Mouse (Mus musculus) layer of hippocampus, adult 2 months (tissue): Measurements from ENCODE around the gene Alyref. TPM values are rescaled to one million over a fixed set of nuclear protein-coding genes. Genes with fewer than 3 reads are reported as not detected.

Experiments used
- DNase-seq, 2 experiments: peaks; one replicate each; pipeline ENCODE4 v3.0.0; 2022; ENCODE audit warnings: low spot score in 2 of 2
- H3K27ac ChIP-seq: fragments of 200-600 bp; 2 replicates; pipeline ENCODE4 v1.8.1; 2022
- H3K4me3 ChIP-seq: fragments of 200-600 bp; 2 replicates; pipeline ENCODE4 v1.8.1; 2022; ENCODE audit warnings: mild to moderate bottlenecking
- CTCF ChIP-seq: fragments of 200-600 bp; conservative IDR thresholded peaks from 2 replicates; pipeline ENCODE4 v1.8.1; 2022; ENCODE audit warnings: antibody characterized with exemption, mild to moderate bottlenecking, moderate library complexity
- long read RNA-seq, 2 experiments: library from polyadenylated mRNA; stranded (forward); transcript quantifications; one replicate each; pipeline ENCODE4 v2.0.0; 2021; ENCODE audit warnings: borderline mapping rate in 2 of 2
- total RNA-seq, 2 experiments: library from RNA; stranded (reverse); gene quantifications; 2 replicates each; pipeline ENCODE4 v1.2.3; 2021

Gene Alyref
- 10 to 100 TPM; 58.0 to 66.8 TPM for total RNA-seq
- long read RNA-seq, experiment 1, transcript Alyref-201 (6 exons, 3,527 nt): major isoform, 59 of 61 reads
- long read RNA-seq, experiment 1, partial matches to known transcripts: 2 of 61 reads
- long read RNA-seq, experiment 1, other reads (novel, unspliced or antisense): 0 of 61 reads
- long read RNA-seq, experiment 2, transcript Alyref-201 (6 exons, 3,527 nt): major isoform, 62 of 67 reads
- long read RNA-seq, experiment 2, partial matches to known transcripts: 2 of 67 reads
- long read RNA-seq, experiment 2, other reads (novel, unspliced or antisense): 3 of 67 reads

DNA sequence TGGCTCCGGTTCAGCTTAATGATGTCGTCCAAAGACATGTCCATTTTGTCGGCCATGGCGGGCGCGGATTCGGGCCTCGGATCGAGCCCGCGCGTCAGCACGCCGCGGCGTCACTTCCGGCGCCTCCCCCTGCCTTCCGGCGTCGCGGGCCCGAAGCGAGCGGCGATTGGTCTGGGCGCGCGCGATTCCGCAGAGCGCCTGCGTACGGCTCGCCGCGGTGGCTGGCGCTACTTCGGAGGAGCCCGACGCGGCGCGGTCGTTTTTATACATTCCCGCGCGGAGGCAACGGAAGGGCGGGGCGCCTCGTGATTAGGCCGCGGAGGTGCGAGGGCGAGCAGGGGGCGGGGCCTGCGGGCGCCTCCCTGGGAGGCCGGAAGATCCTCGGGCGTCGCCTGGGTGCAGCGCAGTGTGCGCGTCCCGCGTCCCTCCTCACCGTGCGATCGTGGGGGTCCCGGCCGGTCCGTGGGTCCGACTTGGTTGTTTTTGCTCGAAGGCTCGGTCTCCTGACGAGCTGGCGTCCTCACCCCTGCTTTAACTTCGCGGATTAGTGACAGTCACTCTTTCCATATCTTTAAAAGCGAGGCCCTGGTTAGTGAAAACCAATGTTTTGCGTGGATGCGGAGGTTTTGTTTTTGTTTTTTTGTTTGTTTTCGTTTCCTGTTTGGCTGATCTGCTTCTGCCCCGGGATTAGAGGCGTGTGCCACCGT, at the start of gene Alyref, which contains the start of gene Anapc11:
Gene Alyref, minus strand, starts transcription at position 83 of the 707 bp plus-strand sequence.
Gene Anapc11, plus strand, starts transcription at position 139 of the 707 bp plus-strand sequence.
- peak; percentile 90 to 93 for DNase-seq
- Histone ChIP-seq H3K4me3 (peak within 1 kb of the TSS; percentile 78), H3K27ac (peak within 1 kb of the TSS; percentile 88)
- peak; percentile 28; the same call in 1 of the 2 replicates for TF ChIP-seq CTCF

- no peak for DNase-seq
- no peak for TF ChIP-seq CTCF
- peak overlapping the region; percentile 54 for H3K4me3 ChIP-seq
- peak overlapping the region; percentile 97 for H3K27ac ChIP-seq
Observed at GRCm38 (mm10) chr11:120647047-120647830, 49.1 kb upstream of the Alyref start.

DNA sequence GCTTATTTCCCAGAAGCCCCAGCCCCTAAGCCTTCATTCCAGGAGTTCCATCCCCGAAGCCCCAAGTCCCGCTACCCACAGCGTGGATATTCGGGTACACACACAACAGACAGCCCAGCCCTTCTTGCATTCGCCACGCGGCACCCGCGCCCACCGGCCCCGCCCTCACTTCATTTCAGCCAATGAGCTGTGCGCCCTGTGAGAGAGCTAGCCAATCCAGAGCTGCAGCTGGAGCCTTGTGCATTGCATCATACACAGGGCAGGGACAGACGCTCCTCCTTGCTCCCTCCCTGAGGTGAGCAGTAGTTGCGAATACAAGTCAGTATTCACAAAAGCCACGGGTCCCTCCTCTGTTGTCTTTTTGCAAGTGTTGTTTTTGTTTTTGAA, 45.4 kb upstream of the Alyref start, which contains the start of gene Pycr1:
Gene Pycr1, minus strand, starts transcription at position 169 of the 387 bp plus-strand sequence.
- H3K27ac ChIP-seq: no peak within 1 kb of the TSS
- DNase-seq: peak; percentile 92 to 94
- peak within 1 kb of the TSS; percentile 55 for H3K4me3 ChIP-seq
- no peak for TF ChIP-seq CTCF

- Histone ChIP-seq H3K27ac (no peak overlapping the region), H3K4me3 (peak overlapping the region; percentile 55)
- TF ChIP-seq CTCF: no peak
- DNase-seq: no peak
Observed at GRCm38 (mm10) chr11:120642939-120643600, 44.9 kb upstream of the Alyref start.

- DNase-seq: no peak
- Histone ChIP-seq H3K27ac (no peak overlapping the region), H3K4me3 (no peak overlapping the region)
- TF ChIP-seq CTCF: no peak
Observed at GRCm38 (mm10) chr11:120641869-120642268, 43.7 kb upstream of the Alyref start.

DNA sequence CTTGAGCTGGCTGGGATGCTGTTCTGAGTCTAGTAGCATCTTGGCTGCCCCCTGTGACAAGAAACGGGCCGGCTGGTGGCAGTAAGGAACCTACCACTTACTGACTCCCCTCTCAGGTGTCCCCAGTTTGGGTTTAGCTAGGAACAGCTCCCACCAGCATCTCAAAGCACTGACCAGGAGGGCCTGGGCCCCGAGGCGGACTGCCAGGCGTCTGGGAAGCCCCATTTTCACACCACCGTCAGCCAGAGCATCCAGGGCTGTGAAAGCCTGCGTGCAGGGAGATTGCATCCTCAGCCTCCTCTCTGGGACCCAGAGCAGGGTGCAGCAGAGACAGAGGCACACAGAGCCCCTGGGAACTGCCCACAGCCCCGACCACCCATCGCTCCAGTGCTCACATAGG, 43.1 kb upstream of the Alyref start:
- TF ChIP-seq CTCF: no peak
- no peak for DNase-seq
- H3K27ac ChIP-seq: no peak overlapping the region
- no peak overlapping the region for H3K4me3 ChIP-seq

- no peak for DNase-seq
- Histone ChIP-seq H3K4me3 (no peak overlapping the region), H3K27ac (no peak overlapping the region)
- TF ChIP-seq CTCF: no peak
Observed at GRCm38 (mm10) chr11:120634810-120635209, 36.6 kb upstream of the Alyref start.

DNA sequence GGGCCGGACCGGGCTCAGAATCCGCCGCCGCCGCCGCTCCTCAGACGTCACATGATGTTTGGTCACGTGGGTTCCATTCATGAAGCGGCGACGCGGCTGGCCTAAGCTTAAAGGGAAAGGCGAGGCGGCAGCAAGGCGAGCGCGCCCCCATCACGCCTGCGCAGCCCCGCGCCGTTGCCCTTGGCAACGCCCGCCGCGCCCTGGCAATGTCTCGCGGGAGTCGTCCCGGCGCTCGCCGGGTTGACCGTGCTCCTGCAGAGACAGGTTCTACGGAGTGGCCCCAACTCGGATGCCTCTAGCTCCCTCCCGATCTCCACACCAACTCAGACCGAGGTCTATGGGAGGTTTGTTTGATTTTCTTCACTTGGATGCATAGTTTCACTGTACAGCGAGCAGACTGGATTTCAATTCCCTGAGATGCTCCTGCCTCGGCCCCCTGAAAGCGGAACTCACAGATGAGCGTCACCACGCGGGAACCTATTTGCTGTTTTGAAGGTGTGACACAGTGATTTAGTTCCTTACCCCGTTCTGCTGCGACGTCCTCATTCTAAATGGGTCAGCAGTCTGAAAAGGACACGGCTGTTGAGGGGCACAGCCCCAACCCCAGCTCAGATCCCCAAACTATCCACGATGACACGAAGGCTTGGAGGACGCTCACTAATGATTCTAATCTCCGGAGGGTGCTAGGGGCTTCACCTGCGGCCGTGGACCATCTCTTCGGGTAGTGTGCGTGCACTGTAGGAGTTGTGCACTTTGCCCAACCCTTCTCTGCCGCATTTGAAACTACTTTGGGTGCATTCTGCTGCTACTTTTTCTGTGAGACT, 35.6 kb upstream of the Alyref start, which contains the start of gene Mafg:
Gene Mafg, minus strand, starts transcription at position 81 of the 824 bp plus-strand sequence.
- DNase-seq: peak; percentile 92 to 93
- Histone ChIP-seq H3K4me3 (peak within 1 kb of the TSS; percentile 88), H3K27ac (peak within 1 kb of the TSS; percentile 95)
- no peak for TF ChIP-seq CTCF

- Histone ChIP-seq H3K4me3 (peak overlapping the region; percentile 88), H3K27ac (peak overlapping the region; percentile 95)
- DNase-seq: peak; percentile 44 to 58
- no peak; the same call in none of the 2 replicates for TF ChIP-seq CTCF
Observed at GRCm38 (mm10) chr11:120632559-120633519, 34.7 kb upstream of the Alyref start.

- DNase-seq: no peak
- H3K27ac ChIP-seq: peak overlapping the region; percentile 95
- H3K4me3 ChIP-seq: peak overlapping the region; percentile 88
- TF ChIP-seq CTCF: no peak
Observed at GRCm38 (mm10) chr11:120631726-120632448, 33.7 kb upstream of the Alyref start.
